Mouse (Mus musculus) embryonic stem cell, embryonic (primary cell): ENCODE results near the gene Gpr137b.
"Not testable (repeated sequence)": the region's sequence is repeated elsewhere in the genome, so short reads cannot be mapped to it uniquely, and the experiment has no call there.

ENCODE experiments used
- CTCF ChIA-PET, 4 experiments: fragments of 300-600 bp in 2 of 4; fragments of 350-600 bp in 2 of 4; sonication (Branson Sonifier 250); formaldehyde crosslinking; loops; one replicate each; lab custom pipeline; 2022; ENCODE audit warnings: inconsistent platforms in 2 of 4; lab: Charles Lee
- POLR2A ChIA-PET, 4 experiments: fragments of 300-600 bp in 2 of 4; fragments of 350-600 bp in 2 of 4; sonication (Branson Sonifier 250); formaldehyde crosslinking; loops; one replicate each; lab custom pipeline; 2022; ENCODE audit warnings: antibody characterized with exemption in 4 of 4, inconsistent platforms in 1 of 4; lab: Charles Lee

Gpr137b gene

GRCm38 (mm10) chr13:13393228-13394095 lies at the start of gene Gpr137b:
Gene Gpr137b (minus strand): TSS chr13:13394014.
- CTCF ChIA-PET, POLR2A ChIA-PET: not testable (repeated sequence)

GRCm38 (mm10) chr13:13438112-13438953 lies 44.5 kb upstream of the Gpr137b start:
- POLR2A ChIA-PET, CTCF ChIA-PET: not testable (repeated sequence)

DNA sequence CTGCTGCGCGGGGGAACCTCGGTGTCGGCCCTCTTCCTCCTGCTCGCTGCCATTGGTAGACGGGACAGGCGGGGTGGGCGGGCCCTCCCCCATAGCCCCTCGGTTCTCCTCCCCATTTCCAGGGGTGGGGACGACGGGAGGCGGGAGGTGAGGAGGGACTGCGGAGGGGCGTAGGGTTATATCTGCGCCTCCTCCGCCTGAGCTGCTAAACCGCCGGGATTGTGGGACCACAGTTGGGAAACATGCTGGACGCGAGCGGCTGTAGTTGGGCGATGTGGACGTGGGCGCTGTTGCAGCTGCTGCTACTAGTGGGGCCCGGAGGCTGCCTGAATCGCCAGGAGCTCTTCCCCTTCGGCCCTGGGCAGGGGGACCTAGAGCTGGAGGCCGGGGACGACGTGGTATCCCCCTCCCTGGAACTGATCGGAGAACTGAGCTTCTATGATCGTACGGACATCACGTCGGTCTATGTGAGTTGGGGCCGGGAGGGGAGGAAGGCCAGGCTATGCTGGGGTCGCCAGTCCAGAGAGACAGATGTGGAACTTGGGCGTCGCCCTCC lies 43.7 kb upstream of the Gpr137b start, which contains the start of gene Nid1:
TSS of gene Nid1 (plus strand) at position 92 of the 556 bp plus-strand sequence.
- POLR2A ChIA-PET, CTCF ChIA-PET: not testable (repeated sequence)

DNA sequence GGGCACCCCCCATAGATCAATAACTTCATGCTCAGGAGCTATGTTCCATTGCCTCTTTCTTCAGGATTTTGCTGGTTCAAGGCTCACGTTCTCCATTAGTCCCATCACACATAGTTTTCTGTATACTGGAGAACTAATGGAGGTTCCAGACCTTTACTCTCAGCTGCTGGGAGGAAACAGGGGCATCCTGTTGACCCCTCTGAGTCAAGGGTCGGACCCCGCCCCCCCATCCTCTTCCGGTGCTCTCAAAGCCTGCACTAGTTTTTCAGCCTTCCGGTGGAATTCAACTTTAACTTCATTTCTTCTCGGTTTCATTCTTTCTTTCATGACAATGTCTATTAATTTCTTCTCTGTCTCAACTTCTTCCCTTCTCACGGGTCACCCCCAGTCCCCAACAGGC lies 42.3 kb upstream of the Gpr137b start:
- CTCF ChIA-PET, result not testable (repeated sequence)
- POLR2A ChIA-PET, result interaction anchor here in 1 of 4 experiments (0.7 kb wide), 1 partner anchor 723 kb away, joined by 3 read pairs; no protein-coding TSS in a partner anchor

DNA sequence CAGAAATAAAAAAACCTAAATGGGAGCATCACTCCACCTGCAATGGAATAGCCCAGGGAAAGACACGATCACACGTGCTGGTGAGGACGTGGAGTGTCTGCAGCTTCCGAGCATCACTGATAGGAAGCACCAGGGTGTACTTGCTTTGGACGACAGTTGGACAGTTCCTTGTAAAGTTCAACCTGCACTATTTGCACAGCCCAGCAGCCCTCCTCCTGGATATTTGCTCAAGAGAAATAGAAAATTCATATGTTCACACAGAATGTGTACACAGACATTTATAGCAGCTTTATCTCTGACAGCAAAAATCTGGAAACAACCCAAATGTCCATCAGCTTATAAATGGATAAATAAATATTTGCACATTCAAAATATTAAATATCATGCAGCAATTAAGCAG lies 29.5 kb upstream of the Gpr137b start:
- POLR2A ChIA-PET, CTCF ChIA-PET: not testable (repeated sequence)

- POLR2A ChIA-PET, CTCF ChIA-PET: not testable (repeated sequence)
Measured at GRCm38 (mm10) chr13:13418859-13419258, 25.0 kb upstream of the Gpr137b start.

- POLR2A ChIA-PET, result not testable (repeated sequence)
- CTCF ChIA-PET, result interaction anchor here in 2 of 4 experiments (0.6 to 0.7 kb wide), 3 partner anchors 735 to 940 kb away, joined by 3 to 6 read pairs (median 5); no protein-coding TSS in a partner anchor
Measured at GRCm38 (mm10) chr13:13416007-13416337, 22.2 kb upstream of the Gpr137b start.

DNA sequence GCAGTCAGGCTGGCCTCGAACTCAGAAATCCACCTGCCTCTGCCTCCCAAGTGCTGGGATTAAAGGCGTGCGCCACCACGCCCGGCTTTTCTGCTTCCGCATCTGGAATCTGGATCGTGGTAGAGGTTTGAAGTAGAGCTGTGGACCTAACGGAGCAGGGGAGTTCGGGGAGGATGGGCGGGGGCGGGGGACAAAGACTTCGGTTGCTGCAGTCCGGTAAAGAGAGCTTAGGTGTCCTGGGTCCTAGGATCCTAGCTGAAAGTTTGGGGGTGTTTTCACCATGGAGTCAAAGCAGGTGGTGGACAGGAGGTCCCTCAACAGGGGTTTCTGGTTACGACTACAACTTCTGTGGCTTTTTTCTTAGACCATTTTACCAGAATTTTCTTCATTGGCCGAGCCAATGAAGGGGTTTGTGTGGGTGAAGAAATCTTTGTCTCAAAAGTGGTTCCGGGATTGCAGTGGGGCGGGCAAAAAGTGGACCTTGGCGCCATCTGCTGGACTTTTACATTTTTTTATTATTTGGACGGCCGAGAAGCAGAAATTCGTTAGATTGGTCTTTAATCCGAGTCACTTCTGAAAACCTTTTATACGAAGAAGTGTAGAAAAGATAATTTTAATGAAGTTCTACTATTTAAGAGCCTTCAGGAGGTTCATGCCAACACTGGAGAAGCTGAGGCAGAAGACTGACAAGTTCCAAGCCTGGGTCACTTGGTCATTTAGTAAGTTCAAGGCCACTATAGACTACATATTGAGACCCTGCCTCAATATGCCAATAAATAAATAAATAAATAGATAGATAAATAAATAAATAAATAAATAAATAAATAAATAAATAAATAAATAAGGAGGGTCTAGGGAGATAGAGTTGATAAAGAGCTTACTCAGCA lies 21.5 kb upstream of the Gpr137b start:
- CTCF ChIA-PET, result interaction anchor here (0.6 to 1.3 kb wide), 7 partner anchors 32 to 939 kb away, joined by 3 to 6 read pairs (median 4); no protein-coding TSS in a partner anchor
- POLR2A ChIA-PET, result interaction anchor here in 2 of 4 experiments (0.6 to 0.9 kb wide), 3 partner anchors 11 to 1151 kb away, joined by 3 to 4 read pairs (median 4); no protein-coding TSS in a partner anchor

- ChIA-PET CTCF (interaction anchor here in 2 of 4 experiments (0.6 to 1.3 kb wide), 3 partner anchors 37 to 733 kb away, joined by 4 to 9 read pairs (median 4); no protein-coding TSS in a partner anchor), POLR2A (interaction anchor here in 2 of 4 experiments (0.6 to 0.7 kb wide), 2 partner anchors 353 to 762 kb away, joined by 3 read pairs; no protein-coding TSS in a partner anchor)
Measured at GRCm38 (mm10) chr13:13414206-13414605, 20.4 kb upstream of the Gpr137b start.

GRCm38 (mm10) chr13:13405511-13405910 lies 11.7 kb upstream of the Gpr137b start:
- CTCF ChIA-PET, POLR2A ChIA-PET: not testable (repeated sequence)

GRCm38 (mm10) chr13:13404517-13405155 lies 10.8 kb upstream of the Gpr137b start:
- POLR2A ChIA-PET, result interaction anchor here in 1 of 4 experiments (0.6 kb wide), 1 partner anchor 10 kb away, joined by 4 read pairs; no protein-coding TSS in a partner anchor
- CTCF ChIA-PET, result not testable (repeated sequence)

DNA sequence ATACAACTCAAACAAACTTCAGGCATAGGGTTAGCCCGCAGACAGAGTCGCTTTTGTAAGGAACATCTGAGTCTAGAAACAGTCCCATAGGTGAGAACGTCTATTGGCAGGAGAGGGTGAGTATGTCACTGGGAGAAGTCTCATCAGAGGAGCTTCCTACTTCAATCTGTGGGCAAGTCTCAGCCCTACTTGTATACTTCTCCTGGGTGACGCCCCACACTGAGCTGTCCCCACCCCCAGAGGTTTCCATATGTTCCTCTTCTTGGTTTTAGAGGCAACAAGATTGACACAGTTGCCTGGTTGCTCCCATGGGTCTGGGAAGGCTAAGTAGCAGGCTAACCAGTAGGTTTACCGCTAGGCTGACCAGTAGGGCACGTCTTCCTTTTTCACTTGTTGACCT lies 10.0 kb upstream of the Gpr137b start:
- CTCF ChIA-PET, POLR2A ChIA-PET: not testable (repeated sequence)

GRCm38 (mm10) chr13:13403366-13403765 lies 9.6 kb upstream of the Gpr137b start:
- POLR2A ChIA-PET, CTCF ChIA-PET: not testable (repeated sequence)

- POLR2A ChIA-PET, CTCF ChIA-PET: not testable (repeated sequence)
Measured at GRCm38 (mm10) chr13:13402818-13403217, 9.0 kb upstream of the Gpr137b start.

DNA sequence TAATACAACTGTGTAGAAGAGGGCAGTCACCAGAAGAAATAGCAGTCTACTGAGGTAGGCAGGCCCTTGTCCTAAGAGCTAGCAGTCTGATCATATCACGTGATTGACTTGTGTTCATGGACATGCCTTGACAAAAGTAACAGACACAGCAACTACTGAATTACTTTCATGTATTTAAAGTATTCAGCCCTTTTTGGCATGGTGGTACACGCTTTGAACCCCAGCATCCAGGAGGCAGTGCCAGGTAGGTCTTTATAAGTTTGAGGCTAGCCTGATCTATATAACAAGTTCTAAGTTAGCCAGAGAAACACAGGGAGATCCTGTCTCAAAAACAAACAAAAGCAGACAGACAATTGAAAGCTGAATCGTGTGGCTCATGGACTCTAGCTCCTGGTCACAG lies 7.0 kb upstream of the Gpr137b start:
- CTCF ChIA-PET, POLR2A ChIA-PET: not testable (repeated sequence)

GRCm38 (mm10) chr13:13394096-13394395 lies 232 bp upstream of the Gpr137b start:
- POLR2A ChIA-PET, CTCF ChIA-PET: not testable (repeated sequence)

DNA sequence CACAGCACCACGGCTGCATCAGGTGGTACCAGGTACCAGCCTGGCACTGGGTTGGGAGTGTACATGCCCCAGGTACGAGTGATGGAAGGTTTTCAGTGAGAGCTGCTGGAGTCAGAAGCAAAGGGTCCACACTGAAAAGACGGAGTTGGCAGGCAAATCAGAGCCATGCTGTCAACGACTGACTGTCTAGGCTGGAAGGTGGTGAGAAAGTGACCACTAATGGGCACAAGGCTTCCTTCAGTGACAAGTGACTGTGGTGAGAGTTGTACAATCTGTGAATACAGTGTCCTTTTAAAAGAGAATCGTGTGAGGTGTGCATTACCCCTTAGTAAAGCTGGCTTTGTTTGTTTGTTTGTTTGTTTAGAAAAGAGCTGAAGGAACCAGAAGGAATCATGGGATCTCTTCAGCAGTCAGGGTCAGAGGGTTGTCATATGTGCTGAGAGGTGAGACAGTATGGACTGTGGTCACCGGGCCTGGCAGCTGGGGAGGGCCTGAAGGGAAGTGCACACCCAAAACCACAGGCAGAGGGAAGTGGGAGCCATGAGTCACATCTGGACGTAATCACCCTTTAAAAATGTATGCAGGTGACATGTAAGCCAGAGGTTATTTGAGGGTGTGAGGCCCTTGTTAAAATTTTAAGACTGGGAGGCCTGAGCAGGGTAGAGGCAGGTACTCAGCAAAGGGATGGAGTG lies 15.5 kb downstream of the Gpr137b start:
- POLR2A ChIA-PET, result interaction anchor here in 1 of 4 experiments (0.8 kb wide), 1 partner anchor 813 kb away, joined by 5 read pairs; no protein-coding TSS in a partner anchor
- CTCF ChIA-PET, result not testable (repeated sequence)
